Mouse (Mus musculus) embryo, embryonic 11.5 days (tissue): Measurements from ENCODE around the gene Slc16a4.

Experiments
- DNase-seq: peaks from one replicate; pipeline ENCODE4 v3.0.0-alpha.2; 2012; ENCODE audit warnings: low read depth, low spot score

Slc16a4 gene

GRCm38 (mm10) chr3:107357700-107358234 lies 66.7 kb downstream of the Slc16a4 start:
- DNase-seq, result no peak

DNA sequence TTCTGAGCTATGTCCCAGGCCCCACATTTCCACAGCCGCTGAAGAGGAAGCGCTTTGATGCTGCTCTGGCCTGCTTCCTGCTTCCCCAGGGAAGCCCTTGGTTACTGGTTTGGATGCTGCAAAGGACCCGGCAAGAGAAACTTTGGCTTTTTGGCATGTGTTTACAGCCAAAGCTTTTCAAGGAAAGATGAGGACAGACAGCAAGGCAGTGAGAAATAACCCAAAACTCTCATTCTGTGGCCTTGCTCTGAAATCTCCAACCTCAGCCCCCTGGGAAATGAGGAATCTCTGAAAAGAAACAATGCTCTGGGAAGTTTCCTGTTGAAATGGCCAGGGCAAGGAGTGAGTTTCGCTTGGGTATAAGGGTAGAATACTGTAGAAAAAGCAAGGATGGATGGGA lies 69.3 kb downstream of the Slc16a4 start:
- DNase-seq, result no peak
